Mouse (Mus musculus): Measurements from ENCODE around the gene Pde6h. TPM values are rescaled to one million over a fixed set of nuclear protein-coding genes. Genes with fewer than 3 reads are reported as not detected.

The Pde6h gene
- total and polyA plus RNA-seq, 3 experiments, result 0.04 to 0.30 TPM; not detected in 1

DNA sequence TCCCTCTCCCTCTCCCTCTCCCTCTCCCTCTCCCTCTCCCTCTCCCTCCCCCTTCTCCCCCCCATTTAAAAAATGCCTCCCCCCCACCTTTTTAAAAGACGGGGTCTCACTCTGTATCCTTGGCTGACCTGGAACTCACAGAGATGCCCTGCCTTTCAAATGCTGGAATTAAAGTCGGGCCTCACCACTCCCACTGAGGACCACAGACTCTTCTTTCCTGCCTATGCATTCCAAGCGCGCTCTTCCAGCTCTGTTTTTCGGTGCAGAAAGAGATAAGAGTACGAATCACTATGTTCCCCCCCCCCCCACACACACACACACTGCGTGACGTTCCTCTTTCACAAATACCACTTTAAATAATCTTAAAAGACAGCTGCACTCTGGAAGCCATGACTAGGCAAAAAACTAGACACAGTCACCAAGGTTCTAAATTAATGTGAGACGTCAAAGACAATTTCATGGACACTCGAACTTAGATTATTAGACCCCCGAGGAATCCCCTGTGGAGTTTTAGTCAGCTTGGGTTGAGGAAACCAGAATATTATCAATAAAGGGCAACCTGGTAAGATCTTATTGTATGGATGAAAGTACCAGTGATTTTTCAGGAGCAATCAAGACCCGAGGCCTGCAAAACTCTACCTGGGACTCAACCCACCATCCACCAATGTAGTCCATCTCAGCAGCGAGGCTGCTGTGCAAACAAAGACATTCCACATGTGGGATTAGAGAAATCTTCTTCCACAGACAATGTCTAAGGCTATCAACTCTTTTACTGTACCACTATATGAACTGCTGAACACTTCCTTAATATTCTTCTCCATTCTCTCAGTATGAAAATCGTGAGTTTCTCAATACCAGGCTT, 15.9 kb downstream of the Pde6h start:
- peak overlapping the region; percentile 94 for H3K27ac ChIP-seq (ENCODE audit: insufficient read depth, low read depth)
- H3K4me1 ChIP-seq (ENCODE audit: control insufficient read depth in 1 of 2, insufficient read depth in 2 of 2), result peaks cover 7 to 51% of the 10 kb centered on the region in 2 experiments
- peak overlapping the region; percentile 90 for H3K9ac ChIP-seq (ENCODE audit: insufficient read depth, low read depth)

DNA sequence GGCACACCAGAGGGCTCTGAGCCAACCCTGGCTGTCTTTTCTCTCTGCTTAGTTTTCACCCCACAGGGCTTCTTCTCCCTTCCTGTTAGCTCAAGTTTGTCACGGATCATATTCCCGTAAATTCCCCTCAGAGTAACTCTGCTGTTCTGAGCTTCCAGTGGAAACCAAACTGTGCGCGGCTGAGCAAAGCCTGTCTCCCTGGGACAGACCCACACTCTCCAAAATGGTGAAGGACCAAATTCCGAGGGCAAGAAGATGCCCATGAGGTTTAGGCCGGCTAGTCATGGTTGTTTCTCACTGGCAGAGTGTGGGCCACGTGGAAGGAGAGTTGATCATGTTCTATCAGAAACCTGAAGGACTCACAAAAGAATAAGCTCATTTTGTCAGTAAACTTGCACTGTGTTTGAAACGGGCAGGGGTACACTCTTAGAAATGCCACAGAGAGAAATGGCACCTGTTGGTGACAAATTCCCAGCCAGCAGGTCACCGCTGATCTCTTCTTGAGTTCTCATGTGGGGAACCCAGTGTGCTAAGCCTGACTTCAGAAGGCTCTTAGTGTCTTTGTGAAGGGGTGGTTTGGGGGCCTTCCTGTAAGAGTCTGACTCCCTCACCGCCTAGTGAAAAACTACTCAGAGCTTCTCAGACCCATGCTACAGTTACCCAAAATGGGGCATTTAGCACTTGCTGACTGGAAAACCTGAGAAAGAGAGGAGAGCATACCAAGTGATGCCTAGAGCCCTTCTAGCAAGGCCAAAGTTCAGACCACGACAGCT, 16.7 kb downstream of the Pde6h start:
- dilution Hi-C loops (cut with MboI; ENCODE audit: extremely low pct_ligation_motif_present, extremely low pct_unique_long_range_greater_than_20kb, low sequenced_read_pairs) (no loop called here), in situ Hi-C loops (cut with MboI; ENCODE audit: low pct_ligation_motif_present, low pct_unique_long_range_greater_than_20kb, low sequenced_read_pairs) (no loop called here)
- Histone ChIP-seq H3K36me3 (replicated peaks in 1 of 2; ENCODE audit: control insufficient read depth in 1 of 2, insufficient read depth in 1 of 2, low read length in 1 of 2) (peaks cover 14 to 20% of the 10 kb centered on the region in 2 experiments), H3K79me2 (replicated peaks; ENCODE audit: control insufficient read depth, extremely low read depth, insufficient read depth, poor library complexity, severe bottlenecking) (peaks cover 58% of the 10 kb centered on the region), H3K4me1 (ENCODE audit: control insufficient read depth in 1 of 2, insufficient read depth in 2 of 2) (peaks cover 6 to 44% of the 10 kb centered on the region in 2 experiments), H3K27ac (ENCODE audit: insufficient read depth, low read depth) (peak overlapping the region; percentile 94), H3K9me3 (replicated peaks; ENCODE audit: low read length) (no peaks in the 10 kb centered on the region), H3K4me2 (ENCODE audit: insufficient read depth, low read depth, poor library complexity, severe bottlenecking) (peak overlapping the region; percentile 66), H3K27me3 (replicated peaks) (no peaks in the 10 kb centered on the region), H3K4me3 (replicated peaks in 1 of 3; ENCODE audit: low read depth in 2 of 3, low read length in 2 of 3, poor library complexity in 1 of 3) (peak overlapping the region; percentile 58 to 91 (median 70)), H3K9ac (ENCODE audit: insufficient read depth, low read depth) (peak overlapping the region; percentile 90)
- DNase-seq (ENCODE audit: extremely low read depth), result peak; percentile 50
- no peak for TF ChIP-seq ZNF384 (IDR thresholded peaks at IDR 0.05; ENCODE audit: low read depth, low read length)
- no peak for TF ChIP-seq JUN (IDR thresholded peaks at IDR 0.05; ENCODE audit: insufficient read depth, low read depth, low read length)
- no peak for TF ChIP-seq HCFC1 (IDR thresholded peaks at IDR 0.05; ENCODE audit: low read depth, low read length)
- peak; percentile 12; the same call in 1 of the 2 replicates for TF ChIP-seq RAD21 (IDR thresholded peaks at IDR 0.05; ENCODE audit: low read depth, low read length)
- TF ChIP-seq MAX (IDR thresholded peaks at IDR 0.05; ENCODE audit: low read length), result peak; percentile 58
- no peak for TF ChIP-seq ZKSCAN1 (IDR thresholded peaks at IDR 0.05; ENCODE audit: borderline replicate concordance, low read depth, low read length)
- TF ChIP-seq BHLHE40 (IDR thresholded peaks at IDR 0.05; ENCODE audit: low read depth, low read length), result no peak
- no peak for TF ChIP-seq EP300 (IDR thresholded peaks at IDR 0.05; ENCODE audit: low read length)
- TF ChIP-seq TCF12 (IDR thresholded peaks at IDR 0.05; ENCODE audit: low read depth, low read length), result peak; percentile 23; the same call in 1 of the 2 replicates
- no peak for TF ChIP-seq MAFK (IDR thresholded peaks at IDR 0.05; ENCODE audit: insufficient replicate concordance, low read length)
- TF ChIP-seq TBP (conservative IDR thresholded peaks at IDR 0.05; ENCODE audit: low read depth, low read length), result no peak
- peak in 1 of 2 experiments; percentile 46; a peak in 2 of 4 replicates for TF ChIP-seq CTCF (conservative IDR thresholded peaks at IDR 0.05 in 1 of 2, IDR thresholded peaks at IDR 0.05 in 1 of 2; ENCODE audit: low read depth in 2 of 2, low read length in 2 of 2)
- TF ChIP-seq ETS1 (conservative IDR thresholded peaks at IDR 0.05; ENCODE audit: low read depth, low read length), result no peak
- no peak for TF ChIP-seq UBTF (IDR thresholded peaks at IDR 0.05; ENCODE audit: low read depth, low read length)
- no peak for TF ChIP-seq CHD2 (IDR thresholded peaks at IDR 0.05; ENCODE audit: low read length)
- peak; percentile 24; the same call in 1 of the 2 replicates for TF ChIP-seq SMC3 (IDR thresholded peaks at IDR 0.05; ENCODE audit: low read depth, low read length)
- TF ChIP-seq POLR2A (IDR thresholded peaks at IDR 0.05; ENCODE audit: low read depth, low read length), result no peak; the same call in 1 of the 2 replicates
- TF ChIP-seq MEF2A (IDR thresholded peaks at IDR 0.05; ENCODE audit: borderline replicate concordance, low read depth, low read length), result 0 out of 2 replicates have a peak, but pooled peaks have one; percentile 17
- TF ChIP-seq USF1 (IDR thresholded peaks at IDR 0.05; ENCODE audit: low read depth, low read length), result no peak
- peak; percentile 83 for TF ChIP-seq MXI1 (IDR thresholded peaks at IDR 0.05; ENCODE audit: low read depth, low read length)
- TF ChIP-seq MYC (IDR thresholded peaks at IDR 0.05; ENCODE audit: low read depth, low read length), result peak; percentile 82; the same call in 1 of the 2 replicates
- TF ChIP-seq ZMIZ1 (IDR thresholded peaks at IDR 0.05; ENCODE audit: low read depth, low read length), result 0 out of 2 replicates have a peak, but pooled peaks have one; percentile 24
- TF ChIP-seq KAT2A (IDR thresholded peaks at IDR 0.05; ENCODE audit: insufficient replicate concordance, low read length), result no peak
- TF ChIP-seq GABPA (IDR thresholded peaks at IDR 0.05; ENCODE audit: insufficient replicate concordance, low read depth, low read length), result no peak
- peak; percentile 31; the same call in 1 of the 2 replicates for TF ChIP-seq MAZ (IDR thresholded peaks at IDR 0.05; ENCODE audit: low read depth, low read length)

More for the DNA sequence above, 15.9 kb downstream of the Pde6h start:
- peak; percentile 7; the same call in 1 of the 2 replicates for TF ChIP-seq HCFC1 (IDR thresholded peaks at IDR 0.05; ENCODE audit: low read depth, low read length)
- no peak; the same call in none of the 2 replicates for TF ChIP-seq POLR2A (IDR thresholded peaks at IDR 0.05; ENCODE audit: low read depth, low read length)
- peak; percentile 86; the same call in 1 of the 2 replicates for TF ChIP-seq MAFK (IDR thresholded peaks at IDR 0.05; ENCODE audit: insufficient replicate concordance, low read length)
- no peak for TF ChIP-seq MAZ (IDR thresholded peaks at IDR 0.05; ENCODE audit: low read depth, low read length)
- TF ChIP-seq BHLHE40 (IDR thresholded peaks at IDR 0.05; ENCODE audit: low read depth, low read length), result no peak
- peak; percentile 21; the same call in 1 of the 2 replicates for TF ChIP-seq IRF4 (IDR thresholded peaks at IDR 0.05; ENCODE audit: low read depth, low read length)
- peak; percentile 55; the same call in 1 of the 2 replicates for TF ChIP-seq SIN3A (IDR thresholded peaks at IDR 0.05; ENCODE audit: low read length)
- dilution Hi-C loops (cut with MboI; ENCODE audit: extremely low pct_ligation_motif_present, extremely low pct_unique_long_range_greater_than_20kb, low sequenced_read_pairs) (no loop called here), in situ Hi-C loops (cut with MboI; ENCODE audit: low pct_ligation_motif_present, low pct_unique_long_range_greater_than_20kb, low sequenced_read_pairs) (no loop called here)
- Histone ChIP-seq H3K9me3 (replicated peaks; ENCODE audit: low read length) (no peaks in the 10 kb centered on the region), H3K4me3 (replicated peaks in 1 of 3; ENCODE audit: low read depth in 2 of 3, low read length in 2 of 3, poor library complexity in 1 of 3) (peak overlapping the region; percentile 58 to 91 (median 70)), H3K4me2 (ENCODE audit: insufficient read depth, low read depth, poor library complexity, severe bottlenecking) (peak overlapping the region; percentile 66), H3K27me3 (replicated peaks) (no peaks in the 10 kb centered on the region), H3K36me3 (replicated peaks in 1 of 2; ENCODE audit: control insufficient read depth in 1 of 2, insufficient read depth in 1 of 2, low read length in 1 of 2) (peaks cover 23 to 28% of the 10 kb centered on the region in 2 experiments), H3K79me2 (replicated peaks; ENCODE audit: control insufficient read depth, extremely low read depth, insufficient read depth, poor library complexity, severe bottlenecking) (peaks cover 66% of the 10 kb centered on the region)
- DNase-seq (ENCODE audit: extremely low read depth), result peak; percentile 45
